13 mouse cellular contexts compared by ENCODE assay signal in the genomic region with DNA sequence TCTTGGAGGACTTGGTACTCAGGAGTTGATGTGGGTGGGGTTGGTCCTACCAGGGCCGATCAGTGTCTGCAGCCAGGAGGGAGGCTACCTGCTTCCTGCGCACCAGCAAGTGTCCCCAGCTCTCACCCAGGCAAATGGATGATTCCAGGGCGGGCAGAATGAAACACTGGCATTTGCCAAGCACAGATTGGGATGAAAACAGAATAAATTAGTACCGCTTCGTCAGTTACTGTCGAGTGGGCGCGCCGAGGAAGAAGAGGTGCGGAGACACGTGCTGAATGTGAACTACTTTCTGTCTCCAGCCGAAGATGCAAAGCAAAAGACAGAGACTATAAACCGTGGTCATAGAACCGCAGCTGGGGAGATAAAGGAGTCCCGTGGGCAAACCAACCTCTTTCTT.
DNase-seq lines count a peak whose midpoint lies in the region; ATAC-seq lines count a peak whose summit lies in the region.
"Had no signal": no experiment of that assay in that cellular context is flagged by ENCODE, and none has a peak within 500 bp of the region (broad histone marks: within the 10 kb centered on the region; RNA-seq: fewer than 3 reads in every experiment).

No protein-coding gene starts in this region.

- peak; percentile 83 for ATAC-seq in frontal cortex, adult (ENCODE audit: low TSS enrichment)

- DNase-seq in left cerebral cortex, adult 18-20 months (ENCODE audit: low spot score in 2 of 2), result peak; percentile 33 to 48
- no peak for DNase-seq in left cerebral cortex, adult 11 months (ENCODE audit: low spot score)
- peak; percentile 55 for DNase-seq in brain, adult 2 months (ENCODE audit: low read depth, low spot score)
- DNase-seq in right cerebral cortex, adult 2 months (ENCODE audit: low spot score in 2 of 2), result peak; percentile 39 to 44
- DNase-seq in lung, postnatal 36 days, result no peak
- DNase-seq in lung, postnatal 25 days (ENCODE audit: low spot score), result no peak
- DNase-seq in embryo, embryonic 10.5 days (ENCODE audit: low spot score), result no peak
- DNase-seq: adrenal gland, postnatal 10 days; cerebellum, adult 11 months; cerebellum, postnatal 25 days; kidney, postnatal 36 days; spleen, adult 18-20 months had no signal

Comparison
In these comparisons a context has a peak if more than half of its experiments do, and no peak if none do; other contexts are left out.
1. DNase-seq: peak in left cerebral cortex, adult 18-20 months (2 of 2), brain, adult 2 months (single experiment) and right cerebral cortex, adult 2 months (2 of 2); none in left cerebral cortex, adult 11 months (single experiment), lung, postnatal 36 days (single experiment), lung, postnatal 25 days (single experiment) and embryo, embryonic 10.5 days (single experiment).